Mouse (Mus musculus) c-Kit-positive CD71-negative TER-119-negative erythroid progenitor cells, embryonic 14.5 days (primary cell): Measurements from ENCODE around the gene Gm17727.
"Not testable (repeated sequence)": the region's sequence is repeated elsewhere in the genome, so short reads cannot be mapped to it uniquely, and the experiment has no call there.

Source experiments
- DNase-seq: peaks from one replicate; pipeline ENCODE4 v3.0.0-alpha.2; 2013; ENCODE audit warnings: low read depth

Gm17727 gene

DNA sequence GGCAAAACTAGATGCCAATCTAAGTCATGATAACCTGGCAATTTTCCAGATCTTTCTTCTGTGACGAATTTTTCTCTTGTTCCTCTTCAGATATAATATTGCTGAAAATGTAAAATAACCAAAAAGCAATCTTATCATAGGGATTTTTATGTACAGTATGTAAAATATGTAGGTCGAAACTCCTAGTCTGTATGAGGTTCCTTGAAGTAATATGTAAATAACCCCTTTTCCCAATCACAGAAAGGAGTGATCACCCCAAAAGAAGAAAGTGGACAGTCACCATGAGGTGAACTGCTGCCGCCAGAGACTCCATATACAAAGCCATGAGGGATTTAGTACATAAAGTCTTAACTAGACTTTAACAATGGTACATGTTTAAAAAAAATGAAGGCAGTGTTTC lies at the start of gene Gm17727:
Gene Gm17727 (minus strand): TSS at position 101 of the 400 bp plus-strand sequence.
- DNase-seq, result no peak

- DNase-seq, result not testable (repeated sequence)
These were observed 40.0 kb upstream of the Gm17727 start for GRCm38 (mm10) chr9:35817881-35818280.

GRCm38 (mm10) chr9:35798146-35798545 lies 20.2 kb upstream of the Gm17727 start:
- DNase-seq, result no peak

- DNase-seq, result no peak
These were observed 12.1 kb upstream of the Gm17727 start, which contains the start of the genes Gm27235 and D730048I06Rik for GRCm38 (mm10) chr9:35790001-35790400. Gm27235 (minus strand) TSS chr9:35790101. D730048I06Rik (minus strand) TSS chr9:35790112.

DNA sequence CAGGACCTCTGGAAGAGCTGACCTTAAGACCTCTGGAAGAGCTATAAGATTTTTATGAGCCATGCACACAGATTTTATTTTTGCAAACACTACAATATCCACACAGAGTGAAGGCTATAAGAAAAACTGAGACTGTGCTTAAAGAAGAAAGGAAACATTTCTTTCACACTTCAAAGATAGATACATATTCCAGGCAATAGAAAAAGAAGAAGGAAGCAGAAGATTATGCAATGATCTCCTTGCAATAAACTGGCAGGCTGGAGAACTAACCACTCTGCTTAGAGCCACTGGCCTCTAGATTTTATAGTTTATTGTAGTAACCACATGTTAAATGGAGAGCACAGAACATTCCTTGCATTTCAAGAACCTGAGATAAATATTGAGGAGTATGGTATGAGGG lies 21.1 kb downstream of the Gm17727 start:
- no peak for DNase-seq

- no peak for DNase-seq
These were observed 37.2 kb downstream of the Gm17727 start, which contains the start of gene Gm17677 for GRCm38 (mm10) chr9:35740749-35741148. Gm17677 (plus strand) TSS chr9:35741049.
